Comparison of ENCODE assay signal across 9 mouse cellular contexts in genomic region chr19:43478891-43479290, GRCm38 (mm10). TPM values are rescaled to one million over a fixed set of nuclear protein-coding genes. Genes with fewer than 3 reads are reported as not detected.
DNase-seq lines count a peak whose midpoint lies in the region; ATAC-seq and TF ChIP-seq lines count a peak whose summit lies in the region.
"Had no signal": no experiment of that assay in that cellular context is flagged by ENCODE, and none has a peak within 500 bp of the region (broad histone marks: within the 10 kb centered on the region; RNA-seq: fewer than 3 reads in every experiment).

No protein-coding gene starts in this region.

- no peak overlapping the region for H3K9ac ChIP-seq in kidney, embryonic 14.5 days (ENCODE audit: low read depth, low read length)

- no peaks in the 10 kb centered on the region for H3K27me3 ChIP-seq in kidney, embryonic 14.5 days (ENCODE audit: control insufficient read depth, insufficient read depth, low read length)
- no peaks in the 10 kb centered on the region for H3K27me3 ChIP-seq in Patski

- no peak overlapping the region for H3K4me2 ChIP-seq in kidney, embryonic 14.5 days (replicated peaks; ENCODE audit: low read depth, low read length)

- intact Hi-C loops in gastrocnemius, postnatal 14 days (cut with DNase I; ENCODE audit: low total_unique reads), result no loop called here
- intact Hi-C loops in left cerebral cortex, postnatal 10 days (cut with DNase I), result no loop called here

- no peak overlapping the region for H3K27ac ChIP-seq in kidney, embryonic 14.5 days (ENCODE audit: low read depth, low read length)

- DNase-seq in kidney, adult 11 months, result peak; percentile 77
- no peak for DNase-seq in Patski (ENCODE audit: low read depth, low spot score)
- peak; percentile 90 to 95 for DNase-seq in cerebellum, postnatal 10 days
- DNase-seq in gastrocnemius, postnatal 14 days, result peak; percentile 46
- peak; percentile 63 to 73 for DNase-seq in left cerebral cortex, postnatal 10 days (ENCODE audit: extremely low spot score in 1 of 2, low spot score in 2 of 2)
- peak; percentile 64 for DNase-seq in ovary, postnatal 36 days (ENCODE audit: low spot score)
- peak; percentile 54 to 57 for DNase-seq in thymus, postnatal 36 days

- no peak for ATAC-seq in kidney, embryonic 14.5 days (ENCODE audit: low FRiP score, low TSS enrichment)
- peak; percentile 28 for ATAC-seq in Patski

- in situ Hi-C loops in Patski (cut with MboI; ENCODE audit: low pct_unique_long_range_greater_than_20kb), result loop anchor here (5.0 kb wide), 1 partner anchor 687 kb away; no protein-coding TSS in a partner anchor

- CTCF ChIA-PET in Patski (lab: Charles Lee), result interaction anchor here (0.8 to 2.2 kb wide), 9 partner anchors 12 to 689 kb away, joined by 3 to 12 read pairs (median 4); partner anchors contain the start of gene Cnnm1

- TF ChIP-seq CTCF in Patski (IDR thresholded peaks at IDR 0.05), result peak; percentile 92

- POLR2A ChIA-PET in Patski (lab: Charles Lee), result no interaction called here

- H3K4me3 ChIP-seq in kidney, embryonic 14.5 days (ENCODE audit: low read length), result no peak overlapping the region
- H3K4me3 ChIP-seq: myocyte had no signal

- H3K4me1 ChIP-seq in kidney, embryonic 14.5 days (ENCODE audit: control insufficient read depth, insufficient read depth, low read length), result no peaks in the 10 kb centered on the region

- H3K9me3 ChIP-seq in kidney, embryonic 14.5 days (ENCODE audit: control insufficient read depth, low read length), result no peaks in the 10 kb centered on the region

- no peaks in the 10 kb centered on the region for H3K36me3 ChIP-seq in kidney, embryonic 14.5 days (ENCODE audit: control insufficient read depth, insufficient read depth, low read length)

- WGBS in kidney, embryonic 14.5 days, result 23% methylated on average over 5 of the region's 5 CpGs

RNA-seq across cellular contexts. Expression of gene Cnnm1, which starts 38.7 kb away (rescaled TPM):
- polyA plus RNA-seq in kidney, embryonic 14.5 days (2014; fragmentation: Nextera tagmentation; extraction: Ambion mirVana), result 0.13 TPM in 1 of 2 replicates, not detected in the other
- polyA plus RNA-seq in Patski (2021), result not detected
- under 1 TPM; 0.12 to 0.18 TPM for total RNA-seq in gastrocnemius, postnatal 14 days (2021)
- total RNA-seq in left cerebral cortex, postnatal 10 days (2021), result 10 to 100 TPM; 39.3 to 40.4 TPM
- polyA plus RNA-seq: myocyte had no signal

RNA-seq across cellular contexts. Expression of gene Got1, which starts 45.5 kb away (rescaled TPM):
- polyA plus RNA-seq in kidney, embryonic 14.5 days (2014; fragmentation: Nextera tagmentation; extraction: Ambion mirVana), result 38.0 and 43.4 TPM in 2 replicates
- polyA plus RNA-seq in Patski (2021), result 311 TPM
- total RNA-seq in gastrocnemius, postnatal 14 days (2021), result 100 to 1,000 TPM; 223 to 303 TPM
- 100 to 1,000 TPM; 213 to 228 TPM for total RNA-seq in left cerebral cortex, postnatal 10 days (2021)

Comparison
In these comparisons a context has a peak if more than half of its experiments do, and no peak if none do; other contexts are left out.
1. RNA of gene Cnnm1, which starts 38.7 kb away (total RNA-seq): 39.3 to 40.4 TPM in left cerebral cortex, postnatal 10 days; 0.12 to 0.18 TPM in gastrocnemius, postnatal 14 days; every median in the first group is over 10 times any median in the second.